Mouse (Mus musculus) liver, embryonic 14.5 days (tissue): ENCODE results near the gene Mbtps1. TPM values are rescaled to one million over a fixed set of nuclear protein-coding genes. Genes with fewer than 3 reads are reported as not detected.

ENCODE experiments used
- ATAC-seq: fragments of 200-750 bp; cut with Nextera tagmentation; 2 replicates; pipeline ENCODE4 v1.8.0; 2017; ENCODE audit warnings: moderate number of reproducible peaks, mild to moderate bottlenecking, moderate library complexity; ENCODE audit not compliant: insufficient read depth
- DNase-seq, 3 experiments: peaks; one replicate each; pipeline ENCODE4 v3.0.0-alpha.2; 2012 to 2013; ENCODE audit warnings: low read depth in 3 of 3, low spot score in 3 of 3
- H3K27ac ChIP-seq: fragments of 300-500 bp; sonication (generic); 2 replicates; pipeline ENCODE4 v1.5.1; 2014; ENCODE audit warnings: moderate library complexity, mild to moderate bottlenecking, control low read depth, inconsistent platforms
- H3K27me3 ChIP-seq: fragments of 300-500 bp; sonication (generic); 2 replicates; pipeline ENCODE4 v1.6.1; 2014; ENCODE audit warnings: mild to moderate bottlenecking, low read length, moderate library complexity; ENCODE audit not compliant: control insufficient read depth, insufficient read depth
- H3K36me3 ChIP-seq: fragments of 300-500 bp; sonication (generic); replicated peaks from 2 replicates; pipeline ENCODE4 v1.6.1; 2014; ENCODE audit warnings: low read depth; ENCODE audit not compliant: control insufficient read depth, insufficient read depth
- H3K4me1 ChIP-seq, 2 experiments: fragments of 200-500 bp in 1 of 2; fragments of 300-500 bp in 1 of 2; sonication (generic) in 1 of 2; replicated peaks; 2 replicates each; pipeline ENCODE4 v1.6.1; 2012 to 2014; ENCODE audit warnings: antibody characterized with exemption in 1 of 2, inconsistent platforms in 1 of 2, low read length in 1 of 2; ENCODE audit not compliant: control insufficient read depth in 2 of 2, insufficient read depth in 2 of 2
- H3K4me2 ChIP-seq: fragments of 300-500 bp; sonication (generic); 2 replicates; pipeline ENCODE4 v1.6.1; 2014; ENCODE audit warnings: low read depth, mild to moderate bottlenecking, control low read depth, moderate library complexity
- H3K4me3 ChIP-seq, 2 experiments: fragments of 200-500 bp in 1 of 2; fragments of 300-500 bp in 1 of 2; sonication (generic) in 1 of 2; 2 replicates each; pipeline ENCODE4 v1.5.1; 2012 to 2014; ENCODE audit warnings: low read depth in 2 of 2, low read length in 2 of 2, mild to moderate bottlenecking in 2 of 2, control low read depth in 1 of 2, inconsistent platforms in 1 of 2, moderate library complexity in 1 of 2; ENCODE audit not compliant: insufficient read depth in 1 of 2
- H3K9ac ChIP-seq: fragments of 300-500 bp; sonication (generic); replicated peaks from 2 replicates; pipeline ENCODE4 v1.6.1; 2014; ENCODE audit warnings: mild to moderate bottlenecking, control low read depth, moderate library complexity
- H3K9me3 ChIP-seq: fragments of 300-500 bp; sonication (generic); 2 replicates; pipeline ENCODE4 v1.6.1; 2016; ENCODE audit warnings: low read length, mixed read lengths; ENCODE audit not compliant: control insufficient read depth
- CTCF ChIP-seq: IDR thresholded peaks from 2 replicates; pipeline ENCODE4 v1.5.1; 2016; ENCODE audit warnings: antibody characterized with exemption, low read depth, control low read depth
- EP300 ChIP-seq: IDR thresholded peaks from 2 replicates; pipeline ENCODE4 v1.6.1; 2016; ENCODE audit warnings: antibody characterized with exemption, low read depth
- WGBS: fragments of 180-500 bp; shearing (Covaris S2); extraction: QIAGEN DNeasy Blood & Tissue Kit; methylation state at CpG from one replicate; pipeline ENCODE4 v1.1.7; 2014; ENCODE audit not compliant: insufficient replicate concordance; 5-methylcytosine and 5-hydroxymethylcytosine counted together
- polyA plus RNA-seq, 2 experiments: library from polyadenylated mRNA; depleted of rRNA in 1 of 2; stranded (reverse) in 1 of 2; unstranded in 1 of 2; fragments of >200 nt; fragmentation: Nextera tagmentation in 1 of 2; extraction: Ambion mirVana in 1 of 2; gene quantifications; 2 replicates each; pipeline versions ENCODE4 v1.2.1 to v1.2.3; 2012 to 2014

The Mbtps1 gene
- polyA plus RNA-seq, 2 experiments = 19.6 to 23.7 TPM

- WGBS = 79% methylated on average over 9 of the region's 9 CpGs
- no peak overlapping the region for H3K4me3 ChIP-seq
- no peaks in the 10 kb centered on the region for H3K27me3 ChIP-seq
- H3K27ac ChIP-seq = no peak overlapping the region
- no peaks in the 10 kb centered on the region for H3K9me3 ChIP-seq
- ATAC-seq (no peak), DNase-seq (no peak)
- H3K4me1 ChIP-seq = no peaks in the 10 kb centered on the region
- no peak for TF ChIP-seq EP300
- TF ChIP-seq CTCF = no peak
- H3K9ac ChIP-seq = no peak overlapping the region
- no peak overlapping the region for H3K4me2 ChIP-seq
- H3K36me3 ChIP-seq = peaks cover 48% of the 10 kb centered on the region
Measured at GRCm38 (mm10) chr8:119510471-119510870, 48.1 kb downstream of the Mbtps1 start.

- Histone ChIP-seq H3K4me2 (no peak overlapping the region), H3K27me3 (no peaks in the 10 kb centered on the region), H3K36me3 (peaks cover 24% of the 10 kb centered on the region), H3K4me3 (no peak overlapping the region), H3K4me1 (no peaks in the 10 kb centered on the region), H3K27ac (no peak overlapping the region), H3K9me3 (no peaks in the 10 kb centered on the region), H3K9ac (no peak overlapping the region)
- ATAC-seq = no peak
- no peak for TF ChIP-seq CTCF
- TF ChIP-seq EP300 = no peak
- 40% methylated on average over 8 of the region's 8 CpGs for WGBS
- no peak for DNase-seq
Measured at GRCm38 (mm10) chr8:119506106-119506505, 52.4 kb downstream of the Mbtps1 start.

GRCm38 (mm10) chr8:119505488-119505887 lies 53.0 kb downstream of the Mbtps1 start:
- TF ChIP-seq CTCF (no peak), EP300 (no peak)
- Histone ChIP-seq H3K27me3 (no peaks in the 10 kb centered on the region), H3K4me3 (no peak overlapping the region), H3K9me3 (no peaks in the 10 kb centered on the region), H3K27ac (no peak overlapping the region), H3K4me1 (no peaks in the 10 kb centered on the region), H3K4me2 (no peak overlapping the region), H3K36me3 (peaks cover 21% of the 10 kb centered on the region), H3K9ac (no peak overlapping the region)
- peak in 1 of 3 experiments; percentile 10 for DNase-seq
- 31% methylated on average over 9 of the region's 9 CpGs for WGBS
- ATAC-seq = no peak

- no peak for DNase-seq
- H3K4me1 ChIP-seq = no peaks in the 10 kb centered on the region
- no peak overlapping the region for H3K9ac ChIP-seq
- H3K36me3 ChIP-seq = peaks cover 4% of the 10 kb centered on the region; the same call in 1 of the 2 replicates
- no peak for TF ChIP-seq CTCF
- no peak for TF ChIP-seq EP300
- no peaks in the 10 kb centered on the region for H3K9me3 ChIP-seq
- no peak overlapping the region for H3K27ac ChIP-seq
- H3K4me3 ChIP-seq = no peak overlapping the region
- ATAC-seq = no peak
- WGBS = 57% methylated on average over 9 of the region's 10 CpGs
- no peak overlapping the region for H3K4me2 ChIP-seq
- no peaks in the 10 kb centered on the region for H3K27me3 ChIP-seq
Measured at GRCm38 (mm10) chr8:119503191-119503767, 55.3 kb downstream of the Mbtps1 start.

DNA sequence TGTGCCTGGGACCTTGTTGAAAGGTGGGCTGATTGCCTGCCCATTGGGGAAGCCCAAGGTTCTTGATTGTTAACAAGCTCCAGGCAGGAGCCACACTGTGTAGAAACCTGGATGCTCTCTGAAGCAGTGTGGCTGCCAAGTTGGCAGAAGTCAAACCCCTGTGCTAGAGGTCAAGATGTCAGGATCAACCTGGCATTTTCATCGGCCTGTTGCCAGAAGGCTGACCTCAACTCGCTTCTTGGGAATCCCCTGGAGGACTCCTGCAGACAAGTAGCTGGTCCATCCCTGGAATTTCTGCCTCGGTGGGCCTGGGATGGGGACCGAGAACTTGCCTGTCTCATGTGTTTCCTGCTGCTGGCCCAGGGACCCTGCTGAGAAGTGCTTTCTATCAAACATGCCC lies 56.4 kb downstream of the Mbtps1 start:
- no peak overlapping the region for H3K4me3 ChIP-seq
- H3K4me2 ChIP-seq = no peak overlapping the region
- no peaks in the 10 kb centered on the region for H3K9me3 ChIP-seq
- no peak for DNase-seq
- no peaks in the 10 kb centered on the region for H3K36me3 ChIP-seq
- H3K4me1 ChIP-seq = no peaks in the 10 kb centered on the region
- ATAC-seq = no peak
- H3K9ac ChIP-seq = no peak overlapping the region
- H3K27ac ChIP-seq = no peak overlapping the region
- no peak for TF ChIP-seq EP300
- no peak for TF ChIP-seq CTCF
- H3K27me3 ChIP-seq = no peaks in the 10 kb centered on the region
- WGBS = 29% methylated on average over 4 of the region's 4 CpGs
